Mouse (Mus musculus) naive thymus-derived CD4-positive, alpha-beta T cell, adult 2 months (primary cell): ENCODE measurements at regions not wholly inside any gene's neighbourhood (a gene's known extent, or its start where the extent isn't known, plus 50 kb on each side); places are given as distances from the start of the nearest gene placed in this dataset.

Experiments
- DNase-seq: peaks from one replicate; pipeline ENCODE4 v3.0.0-alpha.2; 2011; ENCODE audit warnings: low read depth

DNA sequence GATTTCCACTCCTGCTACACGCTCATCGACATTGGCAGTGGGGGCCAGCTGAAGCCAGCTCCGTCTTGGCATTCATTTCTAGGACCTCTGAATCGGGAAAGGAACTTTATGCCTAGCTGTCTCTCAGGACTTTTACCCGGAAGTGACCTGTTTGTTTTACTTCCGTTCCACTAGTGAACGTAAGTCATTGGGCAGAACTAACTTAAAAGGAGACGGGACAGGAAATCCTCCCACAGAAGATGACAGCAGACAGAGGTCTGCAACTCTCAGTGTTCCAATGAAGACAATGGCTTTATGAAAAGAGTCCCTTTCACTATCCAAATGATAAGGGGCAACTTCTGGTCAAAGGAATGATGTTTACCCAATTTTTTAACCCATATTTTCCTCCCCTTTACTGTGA, 155.5 kb downstream of the Sec61b start:
- peak; percentile 12 for DNase-seq

DNA sequence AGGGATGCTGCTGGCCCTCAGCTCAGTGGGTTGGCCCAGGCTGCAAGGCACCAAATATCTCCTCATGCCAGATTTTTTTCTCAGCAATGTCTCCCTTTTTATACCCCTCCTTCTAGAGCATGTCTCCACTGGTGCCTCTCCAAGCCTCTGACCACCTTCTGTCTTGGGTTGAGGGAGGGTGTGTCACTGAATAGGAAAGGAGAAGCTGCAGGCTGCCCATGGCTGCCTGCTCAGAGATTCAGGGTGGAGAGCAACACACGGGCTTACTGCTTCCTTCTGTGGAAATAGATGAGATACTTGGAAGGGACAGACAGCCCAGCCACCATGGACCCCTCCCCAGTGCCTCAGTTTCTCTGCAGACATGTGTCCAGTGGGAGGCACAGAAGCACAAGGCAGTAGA, 156.0 kb downstream of the Sec61b start:
- DNase-seq, result no peak

DNA sequence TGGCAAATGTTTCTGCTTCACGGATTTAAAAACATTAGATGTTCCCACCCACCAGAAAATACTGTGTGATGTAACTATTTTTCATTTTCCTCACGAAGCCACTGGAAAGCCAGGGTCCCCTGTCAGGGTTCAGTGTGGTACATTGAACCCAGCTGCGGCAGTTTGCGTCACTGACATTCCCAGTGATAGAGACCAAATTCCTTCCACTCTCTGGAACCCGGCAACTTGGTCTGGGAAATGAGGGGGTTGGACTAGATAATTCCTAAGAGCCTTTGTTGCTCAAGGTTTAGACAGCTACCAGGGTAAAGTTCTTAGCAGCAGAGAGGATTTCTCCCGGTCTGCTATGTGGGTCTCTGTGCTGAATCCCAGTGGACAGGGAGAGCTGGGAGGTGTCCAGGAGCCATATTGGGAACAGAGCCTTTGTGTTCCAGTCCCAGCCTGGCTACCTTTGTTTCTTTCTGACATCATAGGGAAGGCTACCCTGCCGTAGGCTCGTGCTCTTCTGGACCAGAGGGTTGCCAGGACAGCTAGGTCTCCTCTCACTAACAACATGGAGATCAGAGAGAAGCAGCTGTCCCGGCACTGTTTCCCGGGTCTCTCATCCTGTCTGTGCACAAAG, 164.5 kb downstream of the Sec61b start:
- no peak for DNase-seq

GRCm38 (mm10) chr4:47645093-47645492, 170.6 kb downstream of the Sec61b start:
- no peak for DNase-seq

DNA sequence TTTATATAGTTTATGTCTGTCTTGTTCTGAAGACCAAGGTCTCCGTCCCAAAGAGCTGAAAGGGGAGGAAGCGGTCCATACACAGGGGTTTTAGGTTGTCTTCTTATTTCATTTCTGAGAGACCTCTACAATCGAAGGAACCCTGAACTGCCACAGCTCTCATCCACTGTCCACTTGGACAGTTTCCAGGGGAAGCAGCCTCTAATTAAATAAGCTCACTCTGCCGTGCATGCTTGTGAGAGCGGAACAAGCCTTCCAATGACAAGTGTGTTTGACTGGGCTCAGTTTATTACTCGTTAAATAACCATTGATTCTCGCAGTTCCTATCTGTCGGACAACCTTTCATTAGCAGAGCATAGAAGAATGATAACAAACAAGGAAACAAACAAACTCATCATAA, 174.2 kb downstream of the Sec61b start:
- DNase-seq, result no peak

- DNase-seq, result no peak
These were observed 175.5 kb downstream of the Sec61b start for GRCm38 (mm10) chr4:47649951-47650350.

DNA sequence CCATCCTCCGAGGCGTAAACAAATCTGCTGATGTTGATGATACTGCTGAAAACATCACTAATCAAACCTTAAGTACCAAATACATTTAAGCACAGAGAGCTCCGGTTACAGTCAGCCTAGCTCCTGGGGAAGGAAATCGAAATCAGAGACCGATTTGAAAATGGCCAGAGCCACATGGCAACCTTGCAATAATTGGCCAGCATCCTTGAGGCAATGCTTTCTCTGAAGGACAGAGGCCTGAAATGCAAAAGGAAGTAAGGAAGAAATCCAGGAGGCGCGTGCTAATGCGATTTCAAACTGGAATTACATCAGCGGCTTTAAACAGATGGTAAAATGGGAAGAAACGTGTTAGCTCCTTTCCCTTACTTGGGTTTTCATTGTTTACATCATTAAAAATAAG, 177.1 kb downstream of the Sec61b start:
- DNase-seq, result no peak

DNA sequence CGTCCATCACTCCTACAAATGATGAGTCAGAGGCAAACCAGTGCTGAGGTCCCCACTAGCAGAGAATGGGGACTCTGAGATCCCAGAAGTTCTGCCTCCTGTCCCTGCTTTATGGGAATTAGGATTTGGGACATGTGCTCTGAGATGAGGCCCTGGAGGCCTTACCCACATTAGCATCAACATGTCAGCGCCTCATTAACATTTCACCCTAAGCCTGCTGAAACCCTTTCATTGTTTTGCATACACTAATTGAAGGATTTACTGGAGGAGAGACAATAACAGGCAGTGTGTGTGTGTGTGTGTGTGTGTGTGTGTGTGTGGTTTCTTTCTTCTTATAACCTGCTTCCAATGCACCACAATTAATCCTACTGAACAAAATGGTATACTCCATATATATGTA, 178.7 kb downstream of the Sec61b start:
- DNase-seq, result no peak

GRCm38 (mm10) chr4:47669519-47669918, 195.1 kb downstream of the Sec61b start:
- DNase-seq, result no peak

DNA sequence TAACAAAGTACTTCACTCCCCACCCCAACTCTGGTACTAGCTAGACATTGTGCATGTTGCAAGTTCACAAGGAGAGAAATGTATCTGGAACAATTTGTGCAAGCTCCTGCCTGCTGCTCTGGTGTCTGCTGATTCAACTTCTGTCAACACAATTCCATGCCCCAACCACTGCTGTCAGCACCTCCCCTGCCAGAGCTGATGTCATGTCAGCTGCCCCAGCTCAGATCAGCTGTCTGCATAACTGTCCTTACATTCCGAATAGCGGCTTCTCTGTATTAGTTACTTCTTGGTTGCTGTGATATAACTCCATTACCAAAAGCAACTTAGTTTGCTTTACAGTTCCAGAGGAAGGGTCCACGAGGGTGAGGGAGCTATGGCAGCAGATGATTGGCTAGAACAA, 196.0 kb downstream of the Sec61b start:
- DNase-seq, result no peak

- DNase-seq, result no peak
These were observed 196.9 kb downstream of the Sec61b start for GRCm38 (mm10) chr4:47671362-47671761.

DNA sequence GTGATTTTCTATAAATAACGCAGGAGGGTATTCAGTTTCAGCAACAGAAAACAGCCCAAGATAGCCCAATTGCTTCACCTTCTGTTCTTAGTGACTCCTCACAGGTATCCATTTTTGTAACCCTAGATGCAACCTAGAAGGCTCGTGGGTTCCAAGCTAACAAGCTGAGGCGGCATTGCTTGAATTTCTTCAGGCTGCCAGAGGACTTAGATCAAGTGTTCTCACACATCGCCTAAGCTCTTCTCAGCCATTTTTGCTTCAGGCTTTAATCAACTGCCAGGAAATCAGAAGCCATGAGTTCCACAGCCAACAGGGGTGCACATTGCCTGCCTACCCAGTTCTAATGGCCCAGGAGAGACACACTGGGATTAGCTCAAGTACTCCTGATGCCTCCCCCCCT, 206.7 kb downstream of the Sec61b start:
- no peak for DNase-seq

- DNase-seq, result no peak
These were observed 216.7 kb downstream of the Sec61b start for GRCm38 (mm10) chr4:47691207-47691606.

DNA sequence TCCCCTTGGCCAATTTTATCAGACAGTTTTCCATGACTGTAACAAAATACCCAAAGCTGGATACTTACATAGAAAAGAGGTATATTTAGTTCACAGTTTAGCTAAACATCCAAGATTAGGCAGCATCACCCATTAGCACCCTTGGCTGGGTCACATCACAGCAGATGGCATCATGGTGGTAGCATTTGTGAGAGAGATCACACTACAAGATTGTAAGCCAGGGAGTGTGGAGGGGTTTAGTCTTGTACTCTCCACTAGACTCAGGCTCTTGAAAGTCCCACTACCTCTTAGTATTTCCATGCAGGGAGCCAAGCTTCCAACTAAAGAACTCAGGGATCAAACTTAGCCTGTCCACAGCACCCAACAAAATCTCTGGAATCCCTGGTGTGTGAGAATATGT, 218.2 kb downstream of the Sec61b start:
- no peak for DNase-seq

DNA sequence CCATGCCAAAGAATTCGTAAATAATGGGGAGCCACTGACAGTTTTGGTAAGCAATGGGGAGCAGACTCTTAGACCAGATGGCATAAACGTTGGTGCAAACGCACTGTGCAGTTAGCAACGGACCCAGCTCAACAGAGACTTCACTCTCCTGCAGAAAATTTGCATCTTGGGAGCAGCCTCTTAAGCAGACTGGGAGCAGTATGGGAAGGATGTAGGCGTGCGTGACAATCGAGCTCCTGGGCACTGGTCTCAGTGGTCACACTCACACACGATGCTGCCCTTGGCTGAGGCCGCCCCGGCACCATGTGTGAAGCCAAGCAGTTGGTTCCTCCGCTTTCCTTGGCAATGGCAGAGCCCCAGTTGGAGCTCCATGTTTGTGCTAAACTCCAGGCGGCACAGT, 218.8 kb downstream of the Sec61b start:
- no peak for DNase-seq

GRCm38 (mm10) chr4:47697071-47697470, 222.6 kb downstream of the Sec61b start:
- no peak for DNase-seq

- no peak for DNase-seq
These were observed 224.1 kb downstream of the Sec61b start for GRCm38 (mm10) chr4:47698514-47698913.

GRCm38 (mm10) chr4:47698926-47699325, 224.5 kb downstream of the Sec61b start:
- DNase-seq, result no peak

- no peak for DNase-seq
These were observed 229.0 kb downstream of the Sec61b start for GRCm38 (mm10) chr4:47703501-47703900.

DNA sequence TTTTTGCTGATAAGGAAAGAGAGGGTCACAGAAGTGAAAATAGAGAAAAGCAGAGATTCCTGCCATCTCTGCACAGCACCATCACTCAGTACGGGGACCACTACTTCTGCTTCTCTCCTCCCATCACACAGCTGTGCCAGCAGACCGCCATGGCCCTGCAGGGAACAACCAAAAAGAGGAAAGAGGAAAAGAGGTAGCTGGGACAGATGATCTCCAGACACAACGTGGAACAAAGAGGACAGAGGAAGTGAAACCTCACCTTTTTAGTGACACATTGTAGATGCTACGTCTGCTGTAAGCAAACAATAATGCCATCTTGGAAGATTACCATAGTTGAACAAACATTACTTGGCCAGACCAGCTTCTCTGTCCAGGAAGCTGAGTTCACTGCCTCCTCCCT, 230.1 kb downstream of the Sec61b start:
- peak; percentile 3 for DNase-seq

DNA sequence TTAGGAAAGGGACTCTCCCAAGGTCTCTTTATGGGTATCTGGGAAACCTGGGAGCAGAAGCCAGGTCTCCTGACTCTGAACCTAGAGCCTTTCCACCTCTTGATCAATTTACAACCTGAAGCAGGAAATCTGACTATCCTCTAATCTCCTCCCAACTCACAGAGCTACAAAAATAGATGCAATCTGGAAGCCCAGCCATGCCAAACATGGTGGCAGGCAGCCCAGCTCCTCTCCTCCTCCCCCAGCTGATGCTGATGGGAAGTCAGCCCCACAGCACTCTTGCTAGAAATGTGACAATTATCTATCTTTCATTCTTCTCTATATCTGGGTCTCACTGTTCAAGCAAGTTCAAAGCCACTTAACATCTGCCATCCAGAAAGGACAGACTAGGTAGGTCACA, 233.5 kb downstream of the Sec61b start:
- DNase-seq, result no peak

DNA sequence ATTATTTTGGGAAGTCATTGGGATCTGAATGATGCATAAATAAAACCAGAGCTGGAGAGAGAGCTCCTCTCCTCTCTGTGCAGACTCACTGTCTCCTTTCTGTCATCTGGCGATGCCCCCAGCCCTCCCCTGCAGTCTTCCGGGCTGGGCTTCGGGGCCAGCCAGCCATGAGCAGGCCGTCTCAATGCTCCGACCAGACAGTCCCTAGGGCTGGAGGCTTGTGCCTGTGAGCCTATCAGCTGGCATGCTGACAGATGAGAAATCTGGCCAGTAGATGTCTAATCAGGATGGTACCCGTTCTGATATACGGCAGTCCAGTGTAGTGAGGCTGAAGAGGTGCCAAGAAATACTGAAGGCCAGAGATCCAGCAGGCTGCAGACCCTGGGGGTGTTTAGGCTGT, 238.9 kb downstream of the Sec61b start:
- DNase-seq, result no peak

DNA sequence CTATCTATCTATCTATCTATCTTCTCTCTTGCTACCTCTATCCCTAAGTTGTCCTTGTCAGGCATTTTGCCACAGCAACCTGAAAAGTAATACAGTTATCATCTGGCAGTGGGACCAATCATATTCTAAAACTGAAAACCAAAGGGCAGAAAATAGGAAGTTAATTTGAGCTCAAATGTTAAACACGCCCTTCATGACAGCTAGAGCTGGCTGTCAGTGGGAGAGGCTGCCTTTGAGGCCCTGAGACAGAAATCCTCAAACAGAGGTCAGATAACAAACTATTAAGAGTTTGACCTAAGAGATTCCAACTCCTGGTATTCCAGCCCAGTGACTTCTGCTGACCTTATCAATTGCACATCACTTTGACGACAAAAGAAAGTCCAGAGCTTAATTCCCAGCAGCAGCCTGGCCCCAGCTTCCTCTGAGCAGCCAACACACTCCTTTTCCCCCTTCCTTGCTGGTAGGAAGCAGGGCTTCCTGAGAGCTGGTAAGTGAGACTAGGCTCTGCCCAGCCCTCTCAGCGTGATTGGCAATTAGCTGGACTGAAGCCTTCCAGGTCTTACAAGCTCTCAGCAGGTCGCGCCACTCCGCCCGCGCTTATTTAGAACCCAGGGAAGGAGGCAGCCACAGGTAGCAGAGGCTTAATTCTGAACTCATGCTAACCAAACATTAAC, 250.0 kb downstream of the Sec61b start:
- no peak for DNase-seq

- no peak for DNase-seq
These were observed 250.5 kb downstream of the Sec61b start for GRCm38 (mm10) chr4:47725005-47725340.
